Mouse (Mus musculus) small intestine, adult 2 months (tissue): ENCODE data around the gene Amot. TPM values are rescaled to one million over a fixed set of nuclear protein-coding genes. Genes with fewer than 3 reads are reported as not detected.

Experiments used
- H3K27ac ChIP-seq: fragments of 200-500 bp; 2 replicates; pipeline ENCODE4 v1.5.1; 2012; ENCODE audit warnings: low read depth, low read length, control low read depth, inconsistent platforms; ENCODE audit not compliant: insufficient read depth
- H3K27me3 ChIP-seq: fragments of 200-500 bp; 2 replicates; pipeline ENCODE4 v1.6.1; 2012; ENCODE audit warnings: mild to moderate bottlenecking, moderate library complexity, low read length, inconsistent platforms; ENCODE audit not compliant: control insufficient read depth, insufficient read depth
- H3K36me3 ChIP-seq: fragments of 200-500 bp; 2 replicates; pipeline ENCODE4 v1.6.1; 2012; ENCODE audit warnings: mild to moderate bottlenecking, low read length, control low read depth, inconsistent platforms; ENCODE audit not compliant: control insufficient read depth, insufficient read depth
- H3K4me1 ChIP-seq: fragments of 200-500 bp; 2 replicates; pipeline ENCODE4 v1.6.1; 2012; ENCODE audit warnings: low read length, inconsistent platforms, mixed read lengths; ENCODE audit not compliant: control insufficient read depth, insufficient read depth, insufficient read length
- H3K4me3 ChIP-seq: fragments of 200-500 bp; 2 replicates; pipeline ENCODE4 v1.5.1; 2012; ENCODE audit warnings: low read depth, mild to moderate bottlenecking, control low read depth, inconsistent platforms, low read length, moderate library complexity
- CTCF ChIP-seq: fragments of 200-500 bp; IDR thresholded peaks from 2 replicates; pipeline ENCODE4 v1.5.1; 2012; ENCODE audit warnings: low read depth, mild to moderate bottlenecking, control low read depth, inconsistent platforms, low read length, moderate library complexity, mixed read lengths; ENCODE audit not compliant: insufficient replicate concordance, insufficient read length; ENCODE audit errors: extremely low read depth
- POLR2A ChIP-seq: fragments of 200-500 bp; IDR thresholded peaks from 2 replicates; pipeline ENCODE4 v1.6.1; 2012; ENCODE audit warnings: low read depth, mild to moderate bottlenecking, control low read depth, inconsistent platforms, low read length, moderate library complexity
- WGBS: fragments of 180-500 bp; shearing (Covaris S2); methylation state at CpG from one replicate; pipeline ENCODE4 v1.1.7; 2018; 5-methylcytosine and 5-hydroxymethylcytosine counted together
- polyA plus RNA-seq: library from polyadenylated mRNA; depleted of rRNA; stranded (reverse); fragments of >200 nt; gene quantifications from 2 replicates; pipeline ENCODE4 v1.2.3, GENCODE M21; 2012; rRNA removed

Amot gene
- polyA plus RNA-seq, 1 experiment, result 12.1 TPM

DNA sequence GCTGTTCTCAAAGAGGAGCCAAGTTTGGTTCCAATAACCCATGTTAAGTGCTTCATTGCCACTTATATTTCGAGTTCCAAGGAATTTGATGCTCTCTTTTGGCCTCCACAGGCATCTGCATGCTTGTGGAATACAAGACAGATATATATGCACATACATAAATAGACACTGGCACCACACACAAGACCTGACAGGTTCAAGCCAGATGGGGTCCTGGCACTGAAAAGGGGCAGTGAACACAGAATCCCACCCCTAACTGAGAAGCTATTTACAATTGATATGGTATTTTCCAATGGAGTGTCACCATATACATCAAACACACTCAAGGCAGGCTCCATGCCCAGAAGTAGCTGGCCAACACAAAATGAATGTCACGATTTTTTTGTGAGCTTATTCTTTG lies 81.0 kb downstream of the Amot start:
- WGBS, result 67% methylated on average over 2 of the region's 2 CpGs
- H3K4me3 ChIP-seq, result no peak overlapping the region

GRCm38 (mm10) chrX:145414319-145414718 lies 90.7 kb downstream of the Amot start:
- Histone ChIP-seq H3K4me1 (peaks cover 9% of the 10 kb centered on the region; the same call in 1 of the 2 replicates), H3K36me3 (no peaks in the 10 kb centered on the region), H3K4me3 (no peak overlapping the region), H3K27me3 (no peaks in the 10 kb centered on the region), H3K27ac (peak overlapping the region; percentile 56; the same call in 1 of the 2 replicates)
- WGBS, result 31% methylated on average over 1 of the region's 1 CpGs
- no peak for TF ChIP-seq POLR2A

More for the DNA sequence above, 81.0 kb downstream of the Amot start:
- no peaks in the 10 kb centered on the region for H3K27me3 ChIP-seq
- H3K4me1 ChIP-seq, result no peaks in the 10 kb centered on the region
- no peak for TF ChIP-seq POLR2A
- TF ChIP-seq CTCF, result no peak
- no peaks in the 10 kb centered on the region for H3K36me3 ChIP-seq
- H3K27ac ChIP-seq, result no peak overlapping the region

DNA sequence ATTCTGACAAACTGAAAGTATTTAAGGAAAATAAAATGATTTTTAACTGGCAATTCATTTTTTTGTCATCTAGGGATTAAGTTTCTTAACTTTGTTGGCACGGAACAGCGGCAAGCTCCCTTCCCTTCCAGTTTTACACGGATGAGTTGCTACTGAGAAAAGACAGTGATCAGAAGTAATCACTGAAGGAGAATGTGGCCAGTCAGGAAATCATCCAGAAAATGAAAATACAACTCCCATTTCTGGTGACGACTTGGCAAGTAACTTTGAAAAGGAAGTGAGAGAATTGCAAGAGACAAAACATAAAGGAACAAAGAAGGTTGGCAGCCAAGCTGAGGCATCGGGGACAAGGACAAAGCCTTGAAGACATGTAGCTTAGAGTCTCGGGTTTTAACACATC lies 93.6 kb downstream of the Amot start:
- 63% methylated on average over 6 of the region's 6 CpGs for WGBS
- TF ChIP-seq POLR2A (no peak), CTCF (no peak)
- H3K27me3 ChIP-seq, result no peaks in the 10 kb centered on the region
- no peak overlapping the region for H3K4me3 ChIP-seq
- H3K27ac ChIP-seq, result no peak overlapping the region
- H3K4me1 ChIP-seq, result peaks cover 2% of the 10 kb centered on the region; the same call in 1 of the 2 replicates
- H3K36me3 ChIP-seq, result no peaks in the 10 kb centered on the region

DNA sequence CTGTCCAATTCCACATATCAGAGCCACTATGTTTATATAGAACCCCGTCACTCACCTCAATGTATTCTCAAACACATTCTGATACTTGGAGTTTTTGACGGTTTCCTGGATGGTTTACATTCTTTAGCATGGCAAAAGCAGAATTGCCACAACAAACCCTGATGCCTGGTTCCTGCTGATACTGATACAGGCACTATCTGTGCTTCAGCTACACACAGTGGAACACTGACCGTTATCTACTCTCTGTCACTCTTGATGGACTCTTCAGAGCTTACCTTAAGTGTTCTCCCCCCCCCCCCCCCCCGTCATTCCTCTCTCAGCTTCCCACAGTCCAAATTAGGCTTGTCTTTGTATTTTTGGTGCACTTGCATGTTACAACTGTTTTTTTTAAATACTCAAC lies 98.9 kb downstream of the Amot start:
- TF ChIP-seq POLR2A (no peak), CTCF (no peak)
- H3K4me1 ChIP-seq, result no peaks in the 10 kb centered on the region

DNA sequence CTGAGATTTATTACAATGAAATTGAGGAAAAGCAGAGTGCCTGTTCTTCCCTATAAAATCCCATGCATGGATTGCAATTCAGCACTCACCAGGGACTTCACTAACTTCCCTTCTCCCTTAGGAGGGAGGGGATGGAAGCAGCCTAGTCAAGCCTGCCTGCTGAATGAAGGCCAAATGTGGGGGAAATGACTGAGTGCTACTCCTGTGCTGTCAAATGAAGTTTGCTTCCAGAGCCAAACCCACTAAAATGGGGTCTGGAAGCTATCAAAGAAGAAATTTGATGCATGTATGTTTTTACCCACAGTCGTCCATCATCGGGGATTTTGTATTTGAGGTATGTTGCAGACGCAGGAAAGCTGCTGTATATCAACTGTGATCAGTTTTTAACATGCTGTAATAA lies 103.1 kb downstream of the Amot start:
- WGBS, result 77% methylated on average over 3 of the region's 3 CpGs
- no peak for TF ChIP-seq CTCF
- no peak for TF ChIP-seq POLR2A
- H3K27ac ChIP-seq, result no peak overlapping the region

More for the DNA sequence above, 98.9 kb downstream of the Amot start:
- 61% methylated on average over 4 of the region's 4 CpGs for WGBS
- H3K36me3 ChIP-seq, result no peaks in the 10 kb centered on the region
- no peaks in the 10 kb centered on the region for H3K27me3 ChIP-seq
- no peak overlapping the region for H3K27ac ChIP-seq
- H3K4me3 ChIP-seq, result no peak overlapping the region

GRCm38 (mm10) chrX:145399236-145399635 lies 105.7 kb downstream of the Amot start:
- no peaks in the 10 kb centered on the region for H3K4me1 ChIP-seq
- H3K27me3 ChIP-seq, result no peaks in the 10 kb centered on the region
- 5% methylated on average over 1 of the region's 1 CpGs for WGBS
- TF ChIP-seq POLR2A (no peak), CTCF (no peak)
- H3K27ac ChIP-seq, result no peak overlapping the region
- no peaks in the 10 kb centered on the region for H3K36me3 ChIP-seq
- H3K4me3 ChIP-seq, result no peak overlapping the region

More for the DNA sequence above, 103.1 kb downstream of the Amot start:
- Histone ChIP-seq H3K36me3 (no peaks in the 10 kb centered on the region), H3K4me1 (no peaks in the 10 kb centered on the region), H3K27me3 (no peaks in the 10 kb centered on the region), H3K4me3 (no peak overlapping the region)

Other genes with a start within 250 kb of the Amot start
- 0.05 TPM in 1 of 2 replicates, not detected in the other for gene Lhfpl1, start 156.1 kb downstream of the Amot start, polyA plus RNA-seq